Mouse (Mus musculus) intestine, embryonic 14.5 days (tissue): ENCODE measurements around the gene Fgd3. TPM values are rescaled to one million over a fixed set of nuclear protein-coding genes. Genes with fewer than 3 reads are reported as not detected.

ENCODE experiments used
- polyA plus RNA-seq: library from polyadenylated mRNA; unstranded; fragments of >200 nt; fragmentation: Nextera tagmentation; extraction: Ambion mirVana; gene quantifications from 2 replicates; pipeline ENCODE4 v1.2.1, GENCODE M21; 2014

Gene Fgd3
- polyA plus RNA-seq, 1 experiment from 2014 or later = 0.62 TPM

Other genes starting within 250 kb of the Fgd3 start
- 4.5 and 5.1 TPM in 2 replicates for gene Wnk2, start 172.3 kb downstream of the Fgd3 start, polyA plus RNA-seq
- gene Ninj1, start 132.8 kb downstream of the Fgd3 start, polyA plus RNA-seq = 63.0 and 64.1 TPM in 2 replicates
- 54.8 and 55.0 TPM in 2 replicates for gene Card19, start 104.3 kb downstream of the Fgd3 start, polyA plus RNA-seq
- 1.4 and 1.5 TPM in 2 replicates for gene Susd3, start 71.6 kb downstream of the Fgd3 start, polyA plus RNA-seq
- gene Bicd2, start 21.3 kb upstream of the Fgd3 start, polyA plus RNA-seq = 24.0 and 25.8 TPM in 2 replicates
- gene Ippk, start 100.9 kb upstream of the Fgd3 start, polyA plus RNA-seq = 18.5 and 18.7 TPM in 2 replicates
- 0.55 and 1.0 TPM in 2 replicates for gene Tes3-ps, start 173.0 kb upstream of the Fgd3 start, polyA plus RNA-seq
- 0.38 and 0.95 TPM in 2 replicates for gene Ecm2, start 184.5 kb upstream of the Fgd3 start, polyA plus RNA-seq
- gene Aspn, start 224.1 kb upstream of the Fgd3 start, polyA plus RNA-seq = 17.2 and 17.7 TPM in 2 replicates